Mouse (Mus musculus) liver, embryonic 14.5 days (tissue): ENCODE data around the gene Coq8b.

Experiments
- CTCF ChIP-seq: IDR thresholded peaks from 2 replicates; pipeline ENCODE4 v1.5.1; 2016; ENCODE audit warnings: antibody characterized with exemption, low read depth, control low read depth
- EP300 ChIP-seq: IDR thresholded peaks from 2 replicates; pipeline ENCODE4 v1.6.1; 2016; ENCODE audit warnings: antibody characterized with exemption, low read depth

DNA sequence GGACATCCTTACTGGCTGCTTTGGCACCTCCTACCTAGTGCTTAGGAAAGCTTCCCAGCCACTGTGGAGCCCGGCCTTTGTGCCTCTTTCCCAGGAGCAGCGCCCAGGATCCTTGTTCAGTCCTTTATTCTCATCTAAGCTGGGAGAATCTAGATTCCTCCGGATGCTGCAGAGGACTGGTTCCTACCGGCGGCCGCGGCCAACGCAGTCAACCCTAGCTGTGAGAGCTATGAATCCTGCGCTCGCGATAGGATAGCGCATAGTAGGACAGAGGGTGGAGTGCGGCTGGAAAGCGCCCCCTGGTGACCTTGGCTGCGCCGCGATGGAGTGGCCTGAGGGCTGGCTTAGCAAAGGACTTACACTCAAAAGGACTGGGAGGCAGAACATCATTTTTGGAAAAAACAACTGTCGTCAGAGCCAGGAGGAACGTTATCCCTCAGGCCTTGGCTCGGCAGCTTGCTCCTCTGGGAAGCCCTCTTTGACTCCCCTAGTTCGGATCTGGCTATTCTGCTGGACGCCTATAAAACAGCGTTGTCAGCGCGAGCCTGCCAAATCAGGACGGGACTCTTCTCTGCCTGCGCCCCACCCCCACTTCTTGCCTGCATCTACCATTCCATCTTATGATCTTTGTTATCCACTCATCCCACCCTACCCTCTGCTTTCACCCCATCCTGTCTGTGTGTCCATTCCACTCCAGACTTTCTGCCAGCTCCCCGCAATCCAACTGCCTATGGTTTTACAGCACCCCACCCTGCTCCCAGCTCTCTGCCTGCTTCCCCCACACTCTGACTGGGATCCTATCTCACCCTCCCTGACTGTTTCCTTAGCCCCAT is 52.3 kb downstream of the Coq8b start:
- TF ChIP-seq CTCF (peak; percentile 68), EP300 (no peak)
